Mouse (Mus musculus) midbrain, embryonic 16.5 days (tissue): ENCODE results near the gene Fpgs. TPM values are rescaled to one million over a fixed set of nuclear protein-coding genes. Genes with fewer than 3 reads are reported as not detected.

ENCODE experiments used
- ATAC-seq: fragments of 200-750 bp; cut with Nextera tagmentation; 2 replicates; pipeline ENCODE4 v1.8.0; 2017; ENCODE audit warnings: moderate TSS enrichment
- H3K27ac ChIP-seq: fragments of 300-500 bp; sonication (generic); 2 replicates; pipeline ENCODE4 v1.5.1; 2014; ENCODE audit warnings: mild to moderate bottlenecking, low read length, mixed read lengths
- H3K27me3 ChIP-seq: fragments of 300-500 bp; sonication (generic); 2 replicates; pipeline ENCODE4 v1.6.1; 2014; ENCODE audit warnings: low read depth, low read length, mixed read lengths; ENCODE audit not compliant: control insufficient read depth, insufficient read depth
- H3K36me3 ChIP-seq: fragments of 300-500 bp; sonication (generic); 2 replicates; pipeline ENCODE4 v1.6.1; 2014; ENCODE audit warnings: mild to moderate bottlenecking, low read length, moderate library complexity, mixed read lengths; ENCODE audit not compliant: control insufficient read depth, insufficient read depth
- H3K4me1 ChIP-seq: fragments of 300-500 bp; sonication (generic); 2 replicates; pipeline ENCODE4 v1.6.1; 2014; ENCODE audit warnings: mild to moderate bottlenecking, low read length, mixed read lengths; ENCODE audit not compliant: control insufficient read depth, insufficient read depth
- H3K4me2 ChIP-seq: fragments of 300-500 bp; sonication (generic); 2 replicates; pipeline ENCODE4 v1.6.1; 2014; ENCODE audit warnings: mild to moderate bottlenecking, low read length, mixed read lengths
- H3K4me3 ChIP-seq: fragments of 300-500 bp; sonication (generic); 2 replicates; pipeline ENCODE4 v1.5.1; 2014; ENCODE audit warnings: low read depth, mild to moderate bottlenecking, low read length, moderate library complexity, mixed read lengths
- H3K9ac ChIP-seq: fragments of 300-500 bp; sonication (generic); 2 replicates; pipeline ENCODE4 v1.6.1; 2014; ENCODE audit warnings: low read depth, low read length, mixed read lengths
- H3K9me3 ChIP-seq: fragments of 300-500 bp; sonication (generic); replicated peaks from 2 replicates; pipeline ENCODE4 v1.6.1; 2014; ENCODE audit warnings: mild to moderate bottlenecking, low read length, mixed read lengths; ENCODE audit not compliant: control insufficient read depth, poor library complexity, severe bottlenecking
- whole genome bisulfite sequencing: fragments of 180-500 bp; shearing (Covaris S2); extraction: QIAGEN DNeasy Blood & Tissue Kit; methylation state at CpG from one replicate; pipeline ENCODE4 v1.1.7; 2014; 5-methylcytosine and 5-hydroxymethylcytosine counted together
- polyA plus RNA-seq: library from polyadenylated mRNA; unstranded; fragments of >200 nt; fragmentation: Nextera tagmentation; extraction: Ambion mirVana; gene quantifications from 2 replicates; pipeline ENCODE4 v1.2.1, GENCODE M21; 2015

The Fpgs gene
- polyA plus RNA-seq, 1 experiment from 2014 or later: 23.5 TPM

DNA sequence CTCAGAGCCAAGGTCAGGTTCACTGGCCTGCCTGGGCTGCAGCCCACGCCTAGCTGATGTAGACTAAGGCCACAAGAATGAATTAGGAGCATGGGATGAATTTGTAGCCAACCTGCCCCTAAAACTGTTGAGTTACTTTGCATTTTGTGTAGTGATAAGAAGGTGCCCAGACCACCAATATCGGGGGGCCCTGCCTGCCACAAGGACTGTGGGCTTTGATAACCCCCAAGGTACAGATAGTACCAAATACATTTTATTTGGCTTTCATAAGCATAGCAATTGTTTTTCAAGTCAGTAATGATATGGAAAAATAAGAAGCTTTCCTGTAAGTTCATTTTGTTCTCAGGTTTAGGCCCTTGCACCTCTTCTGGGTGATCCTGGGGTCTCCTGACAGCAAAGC, 45.1 kb downstream of the Fpgs start:
- H3K4me1 ChIP-seq: no peaks in the 10 kb centered on the region
- H3K4me2 ChIP-seq: no peak overlapping the region
- no peaks in the 10 kb centered on the region for H3K27me3 ChIP-seq
- 84% methylated on average over 2 of the region's 2 CpGs for WGBS
- no peak overlapping the region for H3K9ac ChIP-seq
- no peak overlapping the region for H3K27ac ChIP-seq
- H3K36me3 ChIP-seq: no peaks in the 10 kb centered on the region
- no peak overlapping the region for H3K4me3 ChIP-seq
- ATAC-seq: no peak
- H3K9me3 ChIP-seq: no peaks in the 10 kb centered on the region

DNA sequence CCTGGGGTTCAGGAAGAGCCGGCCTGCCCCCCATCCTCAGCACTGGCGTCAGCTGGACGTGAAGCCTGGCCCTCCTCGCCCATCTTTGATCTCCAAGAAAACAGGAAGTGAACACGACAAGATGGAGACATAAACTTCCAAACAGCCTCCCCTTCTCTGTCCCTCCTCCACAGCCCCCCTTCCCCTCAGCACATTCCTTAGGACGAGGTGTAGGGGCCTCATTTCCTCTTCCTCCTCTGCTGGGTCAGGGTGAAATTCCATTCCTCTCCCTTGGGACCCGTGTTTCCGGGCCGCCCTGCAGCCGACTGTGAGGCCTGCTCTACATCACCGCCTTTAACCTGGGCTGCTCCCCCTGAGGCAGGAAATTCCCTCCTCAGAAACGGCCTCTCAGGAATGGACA, 48.1 kb downstream of the Fpgs start:
- Histone ChIP-seq H3K9me3 (no peaks in the 10 kb centered on the region), H3K27me3 (no peaks in the 10 kb centered on the region), H3K4me3 (no peak overlapping the region), H3K9ac (no peak overlapping the region), H3K4me2 (no peak overlapping the region), H3K27ac (no peak overlapping the region), H3K36me3 (no peaks in the 10 kb centered on the region), H3K4me1 (no peaks in the 10 kb centered on the region)
- WGBS: 77% methylated on average over 12 of the region's 12 CpGs
- no peak for ATAC-seq

DNA sequence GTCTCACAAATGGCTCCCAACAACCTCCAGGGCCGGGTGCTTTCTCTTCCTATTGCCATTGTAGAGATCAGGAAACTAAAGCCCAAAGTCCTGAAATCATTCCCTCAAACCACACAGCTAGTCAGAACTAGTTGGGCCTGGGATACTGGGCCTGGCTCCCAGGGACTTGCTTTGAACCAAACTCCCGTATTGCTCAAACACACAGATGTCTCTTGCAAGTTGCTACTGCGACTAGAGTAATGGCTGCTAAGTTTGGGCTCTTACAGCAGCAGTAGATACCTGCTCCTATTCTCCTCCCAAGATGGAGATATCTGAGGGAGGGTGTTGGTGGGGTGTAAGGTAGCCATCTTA, 48.6 kb downstream of the Fpgs start:
- no peaks in the 10 kb centered on the region for H3K36me3 ChIP-seq
- H3K9me3 ChIP-seq: no peaks in the 10 kb centered on the region
- no peak overlapping the region for H3K9ac ChIP-seq
- H3K4me1 ChIP-seq: no peaks in the 10 kb centered on the region
- H3K27ac ChIP-seq: no peak overlapping the region
- no peak for ATAC-seq
- WGBS: 93% methylated on average over 3 of the region's 3 CpGs
- no peak overlapping the region for H3K4me3 ChIP-seq
- no peaks in the 10 kb centered on the region for H3K27me3 ChIP-seq
- no peak overlapping the region for H3K4me2 ChIP-seq

DNA sequence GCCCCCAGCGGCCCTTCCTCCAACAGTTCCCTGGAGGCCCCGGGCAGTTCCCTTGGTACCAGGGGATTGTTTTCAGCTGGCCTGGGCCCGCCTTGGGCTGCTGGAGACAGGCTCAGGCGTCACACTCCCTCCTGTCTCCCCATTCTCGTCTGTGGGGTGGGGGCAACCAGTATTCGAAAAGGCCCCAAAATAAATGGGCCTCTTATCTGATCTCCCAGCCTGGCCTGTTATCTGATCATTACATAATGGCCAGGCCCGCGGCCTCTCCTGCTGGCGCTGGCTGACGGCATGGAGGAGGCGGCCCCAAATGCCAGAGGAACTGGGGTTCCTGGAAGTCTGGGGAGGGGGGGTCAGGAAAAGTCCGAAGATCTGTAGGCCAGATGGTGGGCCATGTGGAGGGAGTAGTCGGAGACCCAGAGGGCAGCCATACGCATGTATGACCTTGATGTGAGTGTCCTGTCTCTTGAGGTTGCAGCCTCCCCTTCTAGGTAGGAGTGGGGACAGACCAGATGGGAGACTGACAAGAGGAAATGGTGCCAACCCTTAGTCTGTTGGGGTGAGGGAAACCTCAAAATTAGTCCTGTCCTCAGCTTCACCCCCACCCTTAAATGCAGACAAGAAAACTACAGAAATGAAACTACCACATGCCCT, 49.1 kb downstream of the Fpgs start:
- H3K27ac ChIP-seq: no peak overlapping the region
- H3K36me3 ChIP-seq: no peaks in the 10 kb centered on the region
- no peak for ATAC-seq
- no peaks in the 10 kb centered on the region for H3K9me3 ChIP-seq
- H3K4me3 ChIP-seq: no peak overlapping the region
- H3K9ac ChIP-seq: no peak overlapping the region
- no peaks in the 10 kb centered on the region for H3K4me1 ChIP-seq
- WGBS: 80% methylated on average over 14 of the region's 14 CpGs
- no peak overlapping the region for H3K4me2 ChIP-seq
- no peaks in the 10 kb centered on the region for H3K27me3 ChIP-seq

DNA sequence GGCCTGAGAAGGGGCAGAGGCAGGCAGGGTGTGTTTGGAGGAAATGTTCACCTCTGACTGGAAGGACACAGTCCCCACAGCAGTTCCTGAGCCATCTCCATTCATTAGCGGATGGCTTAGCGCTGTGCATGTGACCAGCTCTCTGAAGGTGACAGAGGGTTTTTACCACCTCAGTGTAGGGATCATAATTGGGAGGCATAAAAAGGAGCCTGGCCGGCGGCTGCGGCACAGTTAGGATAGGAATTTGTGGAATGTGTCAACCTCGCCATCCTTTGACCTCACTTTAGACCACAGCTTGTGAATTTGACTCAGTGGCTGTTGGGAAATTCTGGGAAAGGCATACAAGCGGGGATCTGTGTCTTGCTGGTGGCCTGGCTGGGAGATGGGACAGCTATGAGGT, 50.2 kb downstream of the Fpgs start:
- 65% methylated on average over 7 of the region's 7 CpGs for WGBS
- H3K36me3 ChIP-seq: no peaks in the 10 kb centered on the region
- H3K4me2 ChIP-seq: no peak overlapping the region
- no peaks in the 10 kb centered on the region for H3K9me3 ChIP-seq
- H3K4me1 ChIP-seq: no peaks in the 10 kb centered on the region
- H3K4me3 ChIP-seq: no peak overlapping the region
- H3K27ac ChIP-seq: no peak overlapping the region
- H3K9ac ChIP-seq: no peak overlapping the region
- ATAC-seq: no peak
- H3K27me3 ChIP-seq: no peaks in the 10 kb centered on the region

DNA sequence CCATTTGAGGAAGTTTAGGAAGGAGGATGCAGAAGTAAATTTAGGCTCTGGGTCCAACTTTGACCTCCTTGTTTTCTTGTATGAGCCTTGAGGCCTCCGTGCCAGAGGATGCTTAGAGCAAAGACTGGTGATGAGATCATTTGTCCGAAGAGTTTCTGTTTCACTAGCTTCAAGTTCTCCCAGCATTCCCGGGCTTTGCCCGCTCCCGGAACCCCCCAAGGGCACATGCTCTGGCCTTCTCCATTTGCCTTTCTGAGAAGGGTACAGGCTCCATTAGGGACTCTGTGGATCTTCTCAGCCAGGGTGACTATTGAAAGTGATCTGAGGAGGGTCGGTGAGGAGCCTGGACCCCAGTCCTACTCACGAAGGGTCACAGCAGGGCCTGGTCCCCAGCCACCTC, 56.6 kb downstream of the Fpgs start:
- Histone ChIP-seq H3K36me3 (no peaks in the 10 kb centered on the region), H3K9me3 (no peaks in the 10 kb centered on the region), H3K4me2 (no peak overlapping the region; the same call in 1 of the 2 replicates), H3K9ac (no peak overlapping the region), H3K27ac (no peak overlapping the region), H3K4me3 (peak overlapping the region; percentile 6), H3K4me1 (no peaks in the 10 kb centered on the region), H3K27me3 (no peaks in the 10 kb centered on the region)
- no peak for ATAC-seq
- 94% methylated on average over 7 of the region's 7 CpGs for WGBS

DNA sequence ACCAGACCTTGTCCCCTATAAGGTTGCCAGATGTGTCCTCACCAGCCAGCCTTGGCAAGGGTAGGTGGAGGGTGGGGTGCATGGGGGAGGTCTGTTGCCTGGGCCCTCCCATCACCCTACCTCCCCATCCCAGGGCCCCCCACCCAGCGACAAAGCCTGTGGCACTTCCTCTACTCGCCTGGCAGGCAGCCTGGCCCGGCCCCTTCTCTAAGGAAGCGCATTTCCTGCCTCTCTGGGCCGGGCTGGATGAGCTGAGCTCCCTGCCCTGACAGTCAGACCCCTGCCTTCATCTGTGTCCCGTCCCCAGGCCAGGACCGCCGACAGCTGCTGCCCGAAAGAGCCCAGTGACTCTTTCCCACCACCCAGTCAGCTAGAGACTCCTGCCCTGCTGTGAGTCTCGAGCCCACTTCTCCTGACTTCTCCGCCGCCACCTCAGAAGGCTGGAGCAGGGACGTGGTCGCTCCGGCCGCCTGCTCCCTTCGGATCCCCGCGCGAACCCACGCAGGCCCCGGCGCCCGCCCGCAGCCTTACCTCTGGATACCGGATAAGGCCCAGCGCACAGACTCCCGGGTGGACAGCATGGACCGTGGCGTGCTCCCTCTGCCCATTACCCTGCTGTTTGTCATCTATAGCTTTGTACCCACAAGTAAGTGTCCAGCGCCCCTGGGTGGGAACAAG, 57.4 kb downstream of the Fpgs start, which contains the start of gene Eng:
Gene Eng (plus strand): TSS at position 217 of the 678 bp plus-strand sequence.
- no peaks in the 10 kb centered on the region for H3K36me3 ChIP-seq
- H3K4me2 ChIP-seq: no peak within 1 kb of the TSS
- no peaks in the 10 kb centered on the region for H3K9me3 ChIP-seq
- WGBS: 64% methylated on average over 30 of the region's 31 CpGs
- ATAC-seq: no peak
- peak within 1 kb of the TSS; percentile 10 for H3K4me3 ChIP-seq
- no peak within 1 kb of the TSS for H3K9ac ChIP-seq
- H3K27ac ChIP-seq: no peak within 1 kb of the TSS
- no peaks in the 10 kb centered on the region for H3K4me1 ChIP-seq
- no peaks in the 10 kb centered on the region for H3K27me3 ChIP-seq

DNA sequence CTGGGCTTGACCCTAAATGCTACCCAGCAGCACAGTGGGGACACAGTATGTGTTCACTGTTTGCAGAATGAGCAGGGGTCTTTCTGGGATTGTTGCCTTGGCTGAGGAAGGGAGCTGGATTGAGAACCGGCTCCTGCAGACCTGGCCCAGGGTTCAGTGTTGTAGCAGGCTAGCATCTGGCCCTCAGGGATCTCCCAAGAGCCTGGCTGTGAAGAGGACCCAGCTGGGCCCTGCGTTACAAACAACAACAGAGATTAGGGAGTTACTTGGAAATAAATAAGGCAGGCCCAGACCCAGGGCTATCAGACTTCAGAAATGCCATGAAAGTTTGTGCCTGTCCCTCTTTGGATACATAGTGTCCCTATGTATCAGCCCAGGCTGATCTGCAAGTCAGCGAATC, 58.3 kb downstream of the Fpgs start:
- Histone ChIP-seq H3K4me1 (no peaks in the 10 kb centered on the region), H3K36me3 (no peaks in the 10 kb centered on the region), H3K9me3 (no peaks in the 10 kb centered on the region), H3K27me3 (no peaks in the 10 kb centered on the region), H3K27ac (no peak overlapping the region), H3K9ac (no peak overlapping the region), H3K4me3 (no peak overlapping the region), H3K4me2 (no peak overlapping the region)
- ATAC-seq: no peak
- WGBS: 66% methylated on average over 3 of the region's 3 CpGs

DNA sequence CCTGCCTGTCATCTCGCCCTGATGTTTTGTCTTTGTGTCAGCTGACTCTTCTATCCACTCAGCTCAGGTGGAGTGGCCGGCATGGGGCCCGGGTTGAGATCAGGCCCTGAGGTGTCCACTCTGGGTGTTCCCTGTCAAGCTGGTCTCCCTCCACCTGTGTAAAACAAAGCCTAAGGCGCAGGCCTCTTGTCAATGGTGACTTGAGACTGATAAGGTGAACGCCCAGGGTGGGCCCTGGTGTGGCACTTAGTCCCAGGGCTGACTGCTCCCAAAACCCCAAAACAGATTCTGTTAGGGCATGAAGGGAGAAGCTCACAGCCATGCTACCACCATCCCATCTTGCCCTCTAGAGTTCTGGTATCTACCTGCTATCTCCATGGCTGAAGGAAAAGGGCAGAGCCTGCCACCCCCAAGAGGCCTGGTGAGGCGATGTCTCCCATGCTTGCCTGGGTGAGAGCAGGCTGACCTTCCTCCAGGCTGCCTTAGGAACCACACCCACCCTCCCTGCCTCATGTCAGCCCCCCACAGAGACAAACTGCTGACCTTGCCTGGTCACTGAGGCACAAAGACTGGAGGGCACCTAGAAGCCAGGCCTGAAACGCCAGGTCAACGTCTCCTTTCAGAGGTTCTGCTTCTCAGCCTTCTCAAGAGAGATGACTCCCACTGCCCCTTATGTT, 59.0 kb downstream of the Fpgs start:
- no peaks in the 10 kb centered on the region for H3K4me1 ChIP-seq
- 88% methylated on average over 8 of the region's 8 CpGs for WGBS
- H3K4me3 ChIP-seq: no peak overlapping the region
- H3K4me2 ChIP-seq: no peak overlapping the region
- no peaks in the 10 kb centered on the region for H3K9me3 ChIP-seq
- H3K27ac ChIP-seq: no peak overlapping the region
- no peak overlapping the region for H3K9ac ChIP-seq
- ATAC-seq: no peak
- H3K36me3 ChIP-seq: no peaks in the 10 kb centered on the region
- H3K27me3 ChIP-seq: no peaks in the 10 kb centered on the region
